Mouse (Mus musculus) kidney, embryonic 15.5 days (tissue): Measurements from ENCODE around the gene Pde1a. TPM values are rescaled to one million over a fixed set of nuclear protein-coding genes. Genes with fewer than 3 reads are reported as not detected.

ENCODE experiments used
- ATAC-seq: fragments of 200-750 bp; cut with Nextera tagmentation; replicated peaks from 2 replicates; pipeline ENCODE4 v1.8.0; 2017; ENCODE audit warnings: moderate TSS enrichment; ENCODE audit not compliant: low FRiP score
- H3K27ac ChIP-seq: fragments of 300-500 bp; sonication (generic); 2 replicates; pipeline ENCODE4 v1.5.1; 2015; ENCODE audit warnings: mild to moderate bottlenecking, inconsistent platforms
- H3K27me3 ChIP-seq: fragments of 300-500 bp; sonication (generic); 2 replicates; pipeline ENCODE4 v1.6.1; 2015; ENCODE audit warnings: inconsistent platforms
- H3K36me3 ChIP-seq: fragments of 300-500 bp; sonication (generic); 2 replicates; pipeline ENCODE4 v1.6.1; 2015; ENCODE audit warnings: inconsistent platforms
- H3K4me1 ChIP-seq: fragments of 300-500 bp; sonication (generic); 2 replicates; pipeline ENCODE4 v1.6.1; 2015; ENCODE audit warnings: inconsistent platforms
- H3K4me2 ChIP-seq: fragments of 300-500 bp; sonication (generic); 2 replicates; pipeline ENCODE4 v1.6.1; 2015; ENCODE audit warnings: moderate library complexity, mild to moderate bottlenecking, inconsistent platforms
- H3K4me3 ChIP-seq: fragments of 300-500 bp; sonication (generic); replicated peaks from 2 replicates; pipeline ENCODE4 v1.5.1; 2015; ENCODE audit warnings: mild to moderate bottlenecking, inconsistent platforms
- H3K9ac ChIP-seq: fragments of 300-500 bp; sonication (generic); 2 replicates; pipeline ENCODE4 v1.6.1; 2015; ENCODE audit warnings: mild to moderate bottlenecking, inconsistent platforms
- H3K9me3 ChIP-seq: fragments of 300-500 bp; sonication (generic); replicated peaks from 2 replicates; pipeline ENCODE4 v1.6.1; 2016; ENCODE audit warnings: inconsistent platforms
- WGBS: fragments of 180-500 bp; shearing (Covaris S2); methylation state at CpG from one replicate; pipeline ENCODE4 v1.1.7; 2015; ENCODE audit warnings: mixed read lengths; 5-methylcytosine and 5-hydroxymethylcytosine counted together
- polyA plus RNA-seq: library from polyadenylated mRNA; unstranded; fragments of >200 nt; fragmentation: Nextera tagmentation; extraction: Ambion mirVana; gene quantifications from 2 replicates; pipeline ENCODE4 v1.2.1, GENCODE M21; 2015

Gene Pde1a
- polyA plus RNA-seq, 1 experiment from 2014 or later, result 20.9 TPM

DNA sequence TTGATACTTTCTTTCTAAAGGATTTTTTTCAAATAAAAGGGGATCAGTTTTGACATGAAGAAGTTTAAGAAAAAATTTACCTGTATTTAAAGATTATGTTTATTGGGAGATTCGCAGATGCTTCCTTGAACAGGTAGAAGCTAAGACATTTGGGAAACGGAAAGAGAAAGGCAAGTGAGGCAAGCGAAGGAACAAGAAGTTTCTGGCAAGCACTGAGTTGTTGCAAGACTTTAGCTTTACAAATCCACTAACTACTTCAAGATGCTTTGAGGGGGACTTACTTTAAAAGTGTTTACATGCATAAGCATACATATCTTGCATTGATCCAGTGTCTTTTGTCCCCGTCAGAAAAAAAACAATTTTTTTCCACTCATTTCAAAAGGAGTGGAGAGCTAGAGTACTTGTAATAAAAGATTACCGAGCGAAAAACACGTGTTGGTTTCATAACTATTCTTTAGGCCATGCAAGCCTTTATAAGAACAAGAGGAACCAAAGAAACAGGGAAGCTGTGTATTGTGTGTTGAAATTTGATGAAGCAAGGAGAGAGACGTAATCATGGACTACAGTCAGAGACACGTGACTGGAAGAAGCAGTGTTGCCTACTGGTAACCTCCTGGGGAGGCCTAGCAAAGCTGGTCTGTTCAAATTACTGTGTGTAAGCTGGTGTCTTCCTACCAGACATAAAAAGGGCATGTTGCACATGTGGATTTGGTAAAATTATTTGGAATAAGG is 49.0 kb downstream of the Pde1a start:
- Histone ChIP-seq H3K4me3 (no peak overlapping the region), H3K27me3 (no peaks in the 10 kb centered on the region), H3K27ac (no peak overlapping the region), H3K4me2 (no peak overlapping the region), H3K9ac (no peak overlapping the region), H3K36me3 (no peaks in the 10 kb centered on the region), H3K4me1 (no peaks in the 10 kb centered on the region), H3K9me3 (no peaks in the 10 kb centered on the region)
- 89% methylated on average over 9 of the region's 9 CpGs for WGBS
- ATAC-seq, result no peak

DNA sequence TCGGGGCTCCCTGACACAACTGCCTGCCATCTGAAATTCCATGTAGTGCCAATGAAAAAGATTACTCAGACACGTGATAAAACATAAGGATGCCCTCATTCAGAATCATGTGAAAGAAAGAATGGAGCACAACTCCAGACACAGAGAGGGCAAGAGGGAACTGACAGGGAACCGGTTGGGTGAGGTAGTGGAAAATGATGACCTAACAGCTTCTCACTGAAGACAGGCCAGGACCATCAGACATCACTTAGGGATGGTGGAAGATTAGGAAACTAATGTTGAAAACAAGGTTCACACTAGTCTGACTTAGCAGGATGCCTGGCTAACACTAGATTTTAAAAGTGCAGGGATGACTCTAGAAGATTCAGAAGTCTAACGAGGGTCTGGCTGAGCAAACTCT is 49.6 kb downstream of the Pde1a start:
- Histone ChIP-seq H3K27me3 (no peaks in the 10 kb centered on the region), H3K9ac (no peak overlapping the region)
- 90% methylated on average over 4 of the region's 4 CpGs for WGBS

DNA sequence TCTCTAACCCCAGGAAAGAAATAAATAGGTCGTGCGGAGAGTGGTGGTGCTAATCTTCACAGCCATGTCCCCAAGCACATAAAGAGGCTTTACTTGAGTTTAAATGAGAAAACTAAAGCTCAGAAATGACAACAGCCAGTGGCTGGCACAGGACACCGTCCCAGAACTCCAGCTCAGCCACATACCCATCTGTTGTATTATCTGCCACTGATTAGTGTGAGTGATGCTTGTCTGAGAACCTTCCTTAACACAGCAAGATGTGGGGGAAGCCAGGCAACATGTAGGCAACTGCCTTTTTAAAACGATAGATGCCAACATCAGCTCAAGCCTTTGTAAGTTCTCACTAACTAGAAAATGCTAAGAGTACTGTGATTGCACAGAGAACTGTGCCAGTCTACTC is 52.9 kb downstream of the Pde1a start:
- H3K9ac ChIP-seq, result no peak overlapping the region
- H3K4me2 ChIP-seq, result no peak overlapping the region
- 78% methylated on average over 4 of the region's 4 CpGs for WGBS
- H3K36me3 ChIP-seq, result no peaks in the 10 kb centered on the region
- no peaks in the 10 kb centered on the region for H3K27me3 ChIP-seq
- ATAC-seq, result no peak
- H3K9me3 ChIP-seq, result no peaks in the 10 kb centered on the region
- H3K4me1 ChIP-seq, result peaks cover 5% of the 10 kb centered on the region
- H3K4me3 ChIP-seq, result no peak overlapping the region
- H3K27ac ChIP-seq, result no peak overlapping the region

More for the DNA sequence above, 49.6 kb downstream of the Pde1a start:
- Histone ChIP-seq H3K27ac (no peak overlapping the region), H3K4me2 (no peak overlapping the region), H3K4me1 (peaks cover 3% of the 10 kb centered on the region), H3K36me3 (no peaks in the 10 kb centered on the region), H3K9me3 (no peaks in the 10 kb centered on the region), H3K4me3 (no peak overlapping the region)
- ATAC-seq, result no peak

DNA sequence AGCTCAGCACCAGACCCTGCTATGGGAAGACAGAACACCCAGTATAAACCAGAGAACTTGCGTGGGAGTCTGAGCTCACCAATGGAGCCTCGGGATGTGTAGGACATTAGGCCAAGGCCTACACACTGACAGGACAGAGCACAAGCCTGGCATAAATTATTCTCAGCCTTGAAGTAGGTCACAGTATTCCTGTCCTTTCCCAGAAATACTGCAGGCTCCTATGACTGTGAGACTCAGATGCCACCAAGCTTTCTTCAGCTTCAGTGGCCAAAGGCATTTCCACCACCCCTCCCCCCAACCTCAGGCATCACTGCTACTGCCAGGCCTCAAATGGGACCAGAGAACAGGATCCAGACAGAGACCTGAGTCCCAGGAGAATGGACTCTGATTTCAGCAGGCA is 54.7 kb downstream of the Pde1a start:
- H3K27ac ChIP-seq, result no peak overlapping the region
- H3K4me1 ChIP-seq, result peaks cover 5% of the 10 kb centered on the region
- peak; percentile 62 for ATAC-seq
- H3K36me3 ChIP-seq, result no peaks in the 10 kb centered on the region
- no peaks in the 10 kb centered on the region for H3K27me3 ChIP-seq
- no peaks in the 10 kb centered on the region for H3K9me3 ChIP-seq
- WGBS, result 50% methylated on average over 2 of the region's 2 CpGs
- H3K4me2 ChIP-seq, result no peak overlapping the region
- no peak overlapping the region for H3K9ac ChIP-seq
- no peak overlapping the region for H3K4me3 ChIP-seq

DNA sequence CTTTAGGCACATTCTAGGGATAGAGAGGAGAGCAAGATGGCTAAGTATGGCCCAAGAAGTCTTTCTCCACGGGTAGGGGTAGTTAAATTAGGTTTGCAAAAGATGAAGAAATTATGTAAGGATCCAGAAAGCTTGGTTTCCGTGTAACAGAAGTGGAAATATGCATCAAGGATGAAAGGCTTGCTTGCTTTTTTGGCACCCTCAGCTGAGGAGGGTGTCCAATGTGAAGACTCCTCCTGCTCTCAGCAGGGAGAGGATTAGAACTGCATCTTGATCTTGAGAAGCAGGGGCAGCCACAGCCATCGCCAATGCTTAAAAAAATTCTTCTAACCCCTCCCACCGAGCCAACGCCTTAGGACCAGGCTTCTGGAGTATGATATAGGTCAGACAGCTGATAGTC is 55.2 kb downstream of the Pde1a start:
- Histone ChIP-seq H3K4me1 (peaks cover 5% of the 10 kb centered on the region), H3K4me3 (no peak overlapping the region), H3K9me3 (no peaks in the 10 kb centered on the region), H3K27me3 (no peaks in the 10 kb centered on the region), H3K27ac (no peak overlapping the region), H3K4me2 (no peak overlapping the region), H3K9ac (no peak overlapping the region), H3K36me3 (no peaks in the 10 kb centered on the region)
- WGBS, result 60% methylated on average over 5 of the region's 5 CpGs
- ATAC-seq, result no peak

DNA sequence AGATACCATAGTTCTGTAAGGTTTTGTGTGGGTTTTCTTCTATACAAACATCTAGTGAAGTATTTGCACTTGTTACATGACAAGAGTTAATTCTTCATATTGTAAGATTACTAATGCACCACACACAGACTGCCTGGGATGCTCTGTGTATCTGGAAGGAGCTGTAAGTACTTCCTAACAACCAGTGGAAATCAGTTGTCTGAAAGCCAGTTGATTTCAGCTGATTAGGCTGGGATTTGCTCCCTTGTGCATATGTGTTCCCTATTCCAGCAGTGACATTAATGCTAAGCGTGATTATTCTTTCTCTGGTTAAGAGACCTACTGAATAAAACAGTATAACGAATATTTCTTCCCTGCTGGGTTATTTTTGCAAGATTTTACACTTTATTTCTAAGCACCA is 55.8 kb downstream of the Pde1a start:
- Histone ChIP-seq H3K27ac (no peak overlapping the region), H3K36me3 (no peaks in the 10 kb centered on the region), H3K4me1 (peaks cover 5% of the 10 kb centered on the region), H3K4me2 (no peak overlapping the region), H3K9ac (no peak overlapping the region), H3K4me3 (no peak overlapping the region), H3K27me3 (no peaks in the 10 kb centered on the region), H3K9me3 (no peaks in the 10 kb centered on the region)
- 87% methylated on average over 2 of the region's 2 CpGs for WGBS
- no peak for ATAC-seq

DNA sequence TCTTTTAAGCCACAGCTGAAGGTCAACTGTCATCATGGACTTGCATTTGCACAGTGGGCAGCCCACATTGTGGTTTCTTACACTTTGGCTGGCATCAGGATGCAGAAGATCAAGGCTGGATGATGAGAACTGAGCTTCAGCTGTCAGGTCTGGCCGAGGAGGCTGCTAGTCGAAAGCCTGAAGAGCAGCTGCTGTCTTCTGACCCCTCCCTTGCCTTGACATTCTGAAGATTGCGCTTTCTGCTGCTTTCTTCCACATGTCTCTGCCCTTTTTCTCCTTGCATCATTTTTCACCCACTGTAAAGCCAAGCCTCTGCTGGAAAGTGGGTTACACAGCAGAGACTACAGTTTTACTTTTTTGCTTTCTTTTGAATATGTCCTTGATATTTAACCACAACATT is 59.5 kb downstream of the Pde1a start:
- Histone ChIP-seq H3K4me3 (no peak overlapping the region), H3K9ac (no peak overlapping the region), H3K9me3 (no peaks in the 10 kb centered on the region), H3K27ac (no peak overlapping the region), H3K36me3 (no peaks in the 10 kb centered on the region), H3K27me3 (no peaks in the 10 kb centered on the region), H3K4me1 (peaks cover 3% of the 10 kb centered on the region), H3K4me2 (no peak overlapping the region)
- ATAC-seq, result no peak
- WGBS, result 63% methylated on average over 3 of the region's 3 CpGs

DNA sequence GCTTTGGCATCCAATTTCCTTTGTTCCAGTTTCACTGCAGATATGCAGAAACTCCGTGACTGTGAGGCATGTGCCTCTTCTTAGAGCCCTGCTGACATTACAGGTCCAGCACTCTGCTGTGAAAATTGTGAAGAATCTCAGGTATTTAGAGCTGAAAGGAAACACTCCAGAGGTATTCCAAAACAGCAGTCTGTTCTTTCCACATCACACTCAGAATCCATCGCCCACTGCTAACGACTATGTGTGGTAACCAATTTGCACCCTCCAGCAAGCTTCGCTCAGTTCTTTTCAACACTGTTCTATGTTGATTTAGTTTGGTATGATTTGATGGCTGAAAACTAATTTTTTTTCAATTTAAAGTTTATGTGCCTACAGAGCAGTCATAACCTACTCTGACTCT is 62.8 kb downstream of the Pde1a start:
- no peak overlapping the region for H3K27ac ChIP-seq
- no peak overlapping the region for H3K4me3 ChIP-seq
- H3K4me1 ChIP-seq, result no peaks in the 10 kb centered on the region
- no peak overlapping the region for H3K4me2 ChIP-seq
- H3K9me3 ChIP-seq, result no peaks in the 10 kb centered on the region
- no peaks in the 10 kb centered on the region for H3K36me3 ChIP-seq
- WGBS, result 82% methylated on average over 4 of the region's 4 CpGs
- no peak overlapping the region for H3K9ac ChIP-seq
- H3K27me3 ChIP-seq, result no peaks in the 10 kb centered on the region
- ATAC-seq, result no peak

DNA sequence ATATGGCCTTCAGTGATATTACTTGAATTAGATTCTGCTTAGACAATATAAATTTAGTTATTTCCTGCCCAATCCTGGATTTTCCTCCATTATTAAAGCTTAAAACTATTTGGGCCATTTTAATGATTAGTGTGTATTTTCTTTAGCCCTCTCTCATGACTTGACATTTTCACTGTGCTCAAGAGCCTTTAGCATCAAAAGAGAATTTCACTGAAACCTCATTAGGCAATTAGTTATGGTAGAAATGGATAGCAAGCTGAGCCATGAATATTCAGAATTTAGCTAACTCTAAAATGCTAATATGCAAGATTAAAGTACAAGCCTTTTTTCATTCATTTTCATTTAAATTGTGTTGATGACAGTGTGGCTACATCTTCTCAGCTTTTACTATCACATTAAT is 73.2 kb downstream of the Pde1a start:
- Histone ChIP-seq H3K4me1 (peaks cover 4% of the 10 kb centered on the region; the same call in 1 of the 2 replicates), H3K27me3 (no peaks in the 10 kb centered on the region), H3K27ac (no peak overlapping the region), H3K4me3 (no peak overlapping the region), H3K9ac (no peak overlapping the region), H3K9me3 (no peaks in the 10 kb centered on the region), H3K4me2 (no peak overlapping the region), H3K36me3 (no peaks in the 10 kb centered on the region)
- no peak for ATAC-seq

DNA sequence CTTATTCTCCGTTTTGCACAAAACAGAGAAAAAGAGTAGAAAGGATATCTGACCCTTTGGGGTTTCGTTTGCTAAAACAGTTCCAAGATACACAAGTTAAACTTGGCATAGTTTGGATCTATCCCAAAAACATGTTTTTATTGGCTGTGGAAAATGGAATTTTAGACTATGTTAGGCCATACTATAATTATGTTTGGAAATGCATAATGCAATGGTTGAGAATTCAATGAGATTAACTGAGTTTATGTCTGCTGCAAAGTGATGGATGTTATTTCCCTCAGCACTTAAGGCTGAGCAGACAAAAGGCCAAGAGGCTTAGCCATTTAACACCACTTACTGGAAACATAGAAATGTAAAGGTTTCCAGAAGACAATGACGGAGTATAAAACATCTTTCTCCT is 75.2 kb downstream of the Pde1a start:
- WGBS, result 53% methylated on average over 3 of the region's 3 CpGs
- Histone ChIP-seq H3K36me3 (no peaks in the 10 kb centered on the region), H3K27ac (no peak overlapping the region), H3K4me2 (no peak overlapping the region), H3K4me1 (peaks cover 4% of the 10 kb centered on the region; the same call in 1 of the 2 replicates), H3K9me3 (no peaks in the 10 kb centered on the region), H3K9ac (no peak overlapping the region), H3K27me3 (no peaks in the 10 kb centered on the region), H3K4me3 (no peak overlapping the region)
- no peak for ATAC-seq

DNA sequence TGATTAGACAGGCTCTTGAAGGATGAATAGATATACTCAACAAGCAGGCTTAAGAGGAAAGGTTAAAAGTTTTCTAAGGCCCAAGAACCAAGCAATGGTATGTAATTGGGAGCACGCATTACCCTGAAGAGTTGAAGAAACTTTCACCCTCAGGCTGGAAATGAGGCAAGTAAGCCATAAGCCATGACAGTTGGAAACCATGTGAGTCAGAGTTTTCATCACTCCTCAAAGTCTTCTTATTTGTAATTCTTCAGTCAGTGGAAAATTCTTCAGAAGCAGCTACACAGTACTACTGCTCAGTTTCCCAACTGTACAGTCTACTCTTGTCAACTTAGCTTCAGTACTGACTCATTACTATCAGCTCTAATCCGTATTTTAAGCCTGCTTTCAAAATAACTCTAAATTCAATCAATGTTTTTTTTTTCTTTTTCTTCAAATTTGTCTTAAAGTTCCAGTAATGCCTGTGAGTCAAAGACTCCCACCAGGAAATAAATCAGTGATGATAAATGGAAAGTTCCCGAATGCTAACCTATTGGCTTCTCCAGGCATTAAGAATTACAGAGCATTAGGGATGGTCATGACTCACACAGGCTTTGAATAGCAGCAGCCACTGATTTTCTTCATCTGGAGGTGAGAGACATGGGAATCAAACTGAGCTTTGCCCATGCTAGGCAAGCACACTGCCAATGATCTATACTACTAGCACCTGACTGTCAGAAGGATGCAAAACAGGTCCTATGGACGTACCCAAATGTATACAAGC is 82.3 kb downstream of the Pde1a start:
- Histone ChIP-seq H3K27ac (no peak overlapping the region), H3K4me2 (no peak overlapping the region), H3K9ac (no peak overlapping the region), H3K4me1 (no peaks in the 10 kb centered on the region), H3K27me3 (no peaks in the 10 kb centered on the region), H3K9me3 (no peaks in the 10 kb centered on the region), H3K4me3 (no peak overlapping the region), H3K36me3 (no peaks in the 10 kb centered on the region)
- WGBS, result 75% methylated on average over 4 of the region's 4 CpGs
- ATAC-seq, result no peak

DNA sequence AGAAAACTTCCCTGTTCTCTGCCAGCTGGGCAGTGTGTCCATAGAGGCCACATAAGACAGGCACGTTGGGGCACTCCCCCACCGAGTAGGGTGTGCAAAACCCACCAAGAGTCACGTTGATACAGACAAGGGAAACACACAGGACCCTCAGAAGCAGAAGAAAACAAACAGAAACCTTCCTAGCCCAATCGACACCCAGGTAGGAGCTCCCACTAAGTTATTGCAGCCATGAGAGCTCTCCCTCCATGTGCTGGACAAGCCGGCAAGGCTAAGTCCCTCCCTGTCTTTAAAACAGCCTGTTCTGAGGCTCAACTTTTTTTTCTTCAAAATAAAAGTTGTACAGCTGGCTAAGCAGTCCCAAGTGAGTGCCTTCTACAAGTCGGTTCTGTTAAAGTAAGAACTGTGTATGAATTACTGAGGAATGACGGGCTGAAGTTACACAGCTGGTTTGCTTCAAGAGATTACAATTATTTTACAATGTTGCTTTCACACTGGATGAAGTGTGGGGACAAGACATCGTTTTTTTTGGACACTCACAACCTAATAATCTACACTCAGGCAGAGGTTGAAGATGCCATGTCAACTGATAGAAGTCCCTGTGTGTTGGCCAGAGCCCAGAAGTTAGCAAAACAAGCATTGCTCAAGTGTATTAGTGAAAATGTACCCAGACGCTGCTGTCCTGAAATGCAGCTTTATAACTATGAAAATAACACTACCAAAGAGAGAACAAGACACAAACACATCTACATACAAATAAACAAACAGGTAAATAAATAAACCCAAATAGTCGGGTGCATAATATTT is 90.4 kb downstream of the Pde1a start:
- Histone ChIP-seq H3K27me3 (no peaks in the 10 kb centered on the region), H3K4me2 (peak overlapping the region; percentile 53), H3K9me3 (no peaks in the 10 kb centered on the region), H3K36me3 (no peaks in the 10 kb centered on the region), H3K9ac (0 out of 2 replicates have a peak overlapping the region, but pooled peaks have one; percentile 29), H3K4me1 (no peaks in the 10 kb centered on the region), H3K4me3 (peak overlapping the region; percentile 36), H3K27ac (peak overlapping the region; percentile 66)
- ATAC-seq, result peak; percentile 87
- 30% methylated on average over 10 of the region's 10 CpGs for WGBS
